Mouse (Mus musculus): ENCODE measurements around the gene Arhgef3.

Gene Arhgef3

DNA sequence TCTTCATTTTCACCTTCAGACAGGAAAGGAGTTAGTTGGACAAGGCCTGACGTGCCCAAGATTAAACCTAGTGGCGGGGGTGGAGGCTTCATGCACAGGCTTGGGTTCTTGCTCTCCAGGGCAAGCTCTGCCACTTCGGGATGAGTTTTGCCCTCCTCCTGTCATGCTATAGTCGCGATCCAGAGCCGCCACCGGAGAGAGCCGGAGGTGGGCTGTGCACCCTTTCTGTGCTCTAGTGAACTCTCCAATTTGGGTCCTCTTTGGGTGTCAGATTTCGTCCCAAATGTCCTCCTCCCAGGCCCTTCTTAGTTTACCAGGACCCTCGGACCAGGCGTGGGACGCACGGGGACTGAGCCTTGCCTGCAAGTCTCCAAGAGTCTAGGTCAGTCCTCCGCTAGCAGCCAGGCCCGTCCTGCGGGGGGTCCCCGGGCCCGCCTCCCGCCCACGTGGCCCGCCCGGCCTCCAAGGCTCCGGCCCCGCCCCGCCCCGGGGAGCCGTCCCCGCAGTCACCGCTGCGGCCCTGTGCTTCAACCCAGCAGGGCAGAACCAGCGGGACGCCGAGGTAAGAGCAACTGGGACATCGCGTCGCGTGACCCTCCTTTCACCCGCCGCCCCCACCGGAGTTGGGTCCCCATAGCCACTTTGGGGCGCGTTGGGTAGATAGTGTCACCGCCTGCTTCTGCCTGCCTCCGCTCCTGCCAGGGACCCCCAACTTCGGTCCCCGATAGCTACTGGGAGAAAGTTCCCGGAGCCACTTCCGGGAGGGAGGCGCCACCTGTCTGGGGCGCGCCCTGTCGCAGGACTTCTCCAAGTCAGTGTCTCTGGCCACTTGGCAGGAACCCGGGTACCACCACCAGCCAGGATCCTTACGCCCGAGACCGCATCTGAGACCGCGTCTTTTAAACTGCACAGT lies at the start of gene Arhgef3:
Gene Arhgef3 (plus strand): TSS at position 538 of the 913 bp plus-strand sequence.
- in situ Hi-C loops (cut with MboI): no loop called here

DNA sequence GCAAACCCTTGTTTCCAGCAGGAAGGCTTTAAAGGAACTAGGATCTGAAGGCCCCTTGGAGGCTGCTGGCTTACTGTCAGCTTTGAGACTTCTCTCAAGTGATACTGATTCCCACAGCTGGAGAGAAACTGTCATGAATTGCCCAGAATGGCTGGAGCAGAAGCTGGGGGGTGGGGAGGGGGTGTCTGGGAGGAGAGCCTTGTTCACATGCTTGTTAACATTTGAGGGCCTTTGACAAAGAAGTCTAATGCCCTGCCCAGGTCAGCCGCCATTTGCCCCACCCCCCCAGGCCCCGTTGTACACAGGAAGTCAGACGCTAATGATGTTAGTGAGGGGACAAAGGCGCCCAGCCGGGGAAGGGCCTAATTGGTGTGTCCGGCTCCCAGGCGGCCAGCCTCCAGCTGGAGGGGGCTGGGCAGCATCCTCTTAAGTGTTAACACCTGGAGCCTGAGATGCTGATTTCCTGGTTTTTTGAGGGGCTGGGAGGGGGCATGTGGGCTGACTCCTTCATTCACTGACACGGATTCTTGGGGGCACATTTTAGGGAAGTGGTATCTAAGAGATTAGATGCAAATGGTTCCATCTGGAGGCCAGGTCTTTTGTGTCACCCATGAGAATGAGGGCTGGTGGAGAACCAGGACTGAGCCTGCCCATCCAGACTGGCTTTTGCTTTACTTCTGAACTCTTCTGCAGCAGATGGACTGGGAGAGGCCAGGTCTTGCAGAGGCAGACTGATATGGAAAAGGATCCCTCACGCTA lies 48.3 kb upstream of the Arhgef3 start:
- in situ Hi-C loops (cut with MboI): no loop called here

DNA sequence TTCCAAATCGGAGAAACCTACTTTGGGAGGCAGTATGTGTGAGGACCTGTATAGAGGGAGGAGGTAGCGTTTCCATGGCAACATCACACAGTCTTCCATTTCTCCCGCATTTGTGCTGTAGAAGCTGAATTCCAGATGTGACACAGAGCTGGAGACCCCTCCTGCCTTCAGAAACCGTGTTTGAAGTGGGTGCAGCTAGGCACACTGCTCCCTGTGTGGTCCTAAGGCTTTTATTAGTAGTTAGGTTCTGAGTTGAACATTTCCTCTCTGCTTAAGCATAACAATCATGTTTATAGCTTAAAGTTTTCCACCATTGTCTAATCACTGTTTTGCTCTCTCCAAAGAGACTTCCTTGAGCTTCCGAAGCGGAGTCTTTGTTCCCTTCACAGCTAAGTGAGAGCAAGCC lies 46.8 kb upstream of the Arhgef3 start:
- in situ Hi-C loops (cut with MboI): no loop called here

DNA sequence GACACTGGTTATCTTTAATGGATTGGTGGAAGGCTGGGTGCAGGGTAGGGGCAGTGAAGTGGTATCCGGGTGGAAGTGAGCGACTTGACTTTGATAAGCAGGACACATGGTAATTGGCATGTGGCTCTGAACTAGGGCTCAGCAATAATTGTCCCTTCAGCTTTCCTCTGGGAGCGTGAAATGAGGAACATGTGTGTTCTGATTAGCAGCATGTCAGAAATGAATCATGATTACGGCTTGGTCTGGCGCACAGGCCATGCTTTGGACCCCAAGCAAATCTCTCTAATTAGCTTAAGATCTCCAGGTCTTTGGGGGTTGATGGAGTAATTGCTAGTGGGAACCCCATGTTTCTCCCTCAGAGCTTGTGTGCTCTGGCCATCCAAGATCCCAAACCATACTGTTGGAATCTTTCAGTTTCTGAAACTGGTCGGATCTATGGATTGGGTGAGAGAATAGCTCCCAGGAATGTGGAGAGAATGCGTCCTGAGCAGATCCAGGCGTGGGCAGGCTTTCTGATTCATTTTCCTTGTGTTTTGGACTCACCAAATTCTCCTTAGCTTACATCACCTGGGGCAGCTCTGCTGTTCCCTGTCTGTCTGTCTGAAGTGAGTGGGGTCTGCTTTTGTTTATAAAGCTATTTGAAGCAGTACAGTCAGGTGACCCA lies 45.1 kb upstream of the Arhgef3 start:
- in situ Hi-C loops (cut with MboI): no loop called here

DNA sequence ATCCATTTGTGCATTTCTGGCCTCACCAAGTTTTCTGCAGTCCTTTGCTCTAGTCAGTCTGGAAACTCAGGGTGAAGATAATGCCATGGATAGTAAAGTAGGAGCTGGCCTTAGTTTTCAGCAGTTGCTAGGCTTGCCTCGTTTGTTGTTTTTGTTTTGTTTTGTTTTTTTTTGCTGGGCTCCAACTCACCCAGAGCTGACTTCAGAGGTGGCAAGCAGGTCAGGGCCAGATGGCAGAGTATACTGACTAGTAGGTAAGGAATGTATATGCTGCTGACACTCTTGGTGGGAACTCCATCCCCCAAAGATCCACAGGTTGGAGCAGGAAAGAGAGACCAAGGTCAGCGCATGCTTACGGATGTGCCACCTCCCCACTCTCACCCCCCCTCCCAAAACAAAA lies 44.6 kb upstream of the Arhgef3 start:
- in situ Hi-C loops (cut with MboI): no loop called here

DNA sequence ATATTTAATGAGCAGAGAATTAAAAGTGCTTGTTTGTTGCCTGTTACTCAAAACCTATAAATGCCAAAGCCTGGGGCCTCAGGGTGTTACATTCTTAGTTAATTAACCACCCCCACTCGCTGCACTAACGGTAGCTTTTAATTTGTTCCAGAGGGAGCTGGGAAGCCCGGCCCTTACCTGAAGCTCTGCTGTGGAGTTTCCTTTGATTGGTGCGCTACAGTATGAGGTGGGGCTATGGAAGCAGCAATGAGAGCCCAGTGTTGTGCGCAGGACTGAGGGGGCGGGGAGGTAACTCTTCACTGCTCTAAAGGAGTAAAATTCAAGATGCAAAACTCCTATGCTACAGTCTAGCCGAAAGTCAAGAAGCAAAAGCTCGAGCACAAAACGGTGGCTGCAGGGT lies 43.9 kb upstream of the Arhgef3 start:
- in situ Hi-C loops (cut with MboI): no loop called here

DNA sequence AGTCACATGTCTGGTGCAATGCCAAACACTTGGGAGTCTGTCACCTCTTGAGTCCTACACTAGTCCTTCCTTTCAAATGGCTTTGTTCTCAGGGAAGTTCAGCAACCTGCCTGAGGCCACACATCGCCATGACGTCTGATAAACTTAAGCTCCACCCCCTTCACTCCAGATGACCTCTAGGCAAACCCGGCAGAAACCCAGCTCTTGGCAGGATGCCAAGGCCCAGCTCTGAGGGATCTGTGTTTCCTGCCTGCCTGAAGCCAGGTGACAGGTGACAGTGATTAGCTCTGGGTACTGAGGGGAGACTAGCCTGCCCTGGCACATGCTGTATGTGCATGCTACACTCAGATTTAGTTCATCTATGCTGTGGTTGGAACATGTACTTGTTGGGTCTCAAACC lies 42.7 kb upstream of the Arhgef3 start:
- in situ Hi-C loops (cut with MboI): no loop called here

DNA sequence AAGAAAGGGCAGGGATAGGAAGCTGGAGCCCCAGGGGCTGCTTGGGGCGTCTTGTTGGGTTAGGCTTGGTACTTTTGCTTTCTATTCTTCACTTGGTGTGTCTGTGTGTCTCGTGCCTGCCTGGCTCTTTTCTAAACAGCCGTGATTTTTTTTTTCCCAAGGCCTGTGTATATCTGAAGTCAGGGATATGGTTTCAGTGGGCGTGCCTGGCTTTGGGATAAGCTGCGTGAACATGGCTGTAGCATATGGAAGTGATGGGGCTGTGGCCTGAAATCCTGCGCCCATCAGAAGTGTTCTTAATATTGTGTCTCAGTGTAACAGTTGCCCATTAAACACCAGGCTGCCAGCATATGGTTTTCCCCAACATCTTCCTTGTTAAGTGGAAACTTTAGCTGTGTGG lies 39.6 kb upstream of the Arhgef3 start:
- in situ Hi-C loops (cut with MboI): no loop called here

DNA sequence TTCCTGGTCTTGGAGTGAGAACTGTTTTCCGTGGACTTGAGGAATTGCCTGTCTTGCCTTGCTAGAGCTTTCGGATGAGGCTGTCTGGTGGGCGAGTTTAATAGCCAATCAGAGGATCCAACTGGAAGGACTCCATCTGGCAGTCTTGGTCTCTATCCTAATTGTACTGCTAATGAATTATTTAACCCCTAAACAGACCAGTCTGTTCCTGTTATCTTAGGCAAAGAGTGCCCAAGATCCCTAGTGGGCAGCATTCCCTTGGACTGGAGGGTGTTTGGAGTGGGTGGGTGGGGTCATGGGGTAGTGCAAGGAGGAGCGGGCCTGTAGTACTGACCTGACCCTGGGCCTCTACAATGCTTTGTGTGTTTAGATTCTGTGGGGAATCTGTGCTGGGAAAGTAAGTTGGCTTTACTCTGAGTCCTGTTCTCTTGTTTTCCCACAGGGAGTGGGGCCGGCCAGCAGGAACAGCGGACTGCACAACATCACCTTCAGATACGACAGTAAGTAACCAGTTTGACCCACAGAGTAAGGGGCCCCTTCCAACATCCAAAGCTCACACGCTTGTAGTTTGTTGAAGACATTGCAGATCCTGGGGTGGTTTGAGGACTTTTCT lies 38.7 kb upstream of the Arhgef3 start:
- in situ Hi-C loops (cut with MboI): no loop called here

DNA sequence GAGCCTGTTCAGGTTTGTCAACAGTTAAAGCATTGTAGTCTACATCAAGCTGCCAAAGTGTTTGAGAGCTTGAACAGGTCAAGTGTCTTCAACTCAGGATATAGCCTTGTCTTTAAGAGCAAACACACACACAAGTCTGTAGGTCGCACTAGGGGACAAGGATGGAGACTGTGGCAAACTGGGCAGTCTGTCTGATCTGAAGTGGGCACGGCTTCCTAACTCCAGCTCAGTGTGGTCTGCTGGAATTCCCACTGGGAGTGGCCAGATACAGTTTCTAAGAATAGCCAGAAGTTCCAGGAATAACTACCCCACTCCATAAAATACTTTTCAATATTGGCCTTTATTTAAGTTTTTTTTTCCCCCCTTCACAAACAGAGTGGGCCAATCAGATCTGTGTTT lies 38.2 kb upstream of the Arhgef3 start:
- in situ Hi-C loops (cut with MboI): no loop called here

DNA sequence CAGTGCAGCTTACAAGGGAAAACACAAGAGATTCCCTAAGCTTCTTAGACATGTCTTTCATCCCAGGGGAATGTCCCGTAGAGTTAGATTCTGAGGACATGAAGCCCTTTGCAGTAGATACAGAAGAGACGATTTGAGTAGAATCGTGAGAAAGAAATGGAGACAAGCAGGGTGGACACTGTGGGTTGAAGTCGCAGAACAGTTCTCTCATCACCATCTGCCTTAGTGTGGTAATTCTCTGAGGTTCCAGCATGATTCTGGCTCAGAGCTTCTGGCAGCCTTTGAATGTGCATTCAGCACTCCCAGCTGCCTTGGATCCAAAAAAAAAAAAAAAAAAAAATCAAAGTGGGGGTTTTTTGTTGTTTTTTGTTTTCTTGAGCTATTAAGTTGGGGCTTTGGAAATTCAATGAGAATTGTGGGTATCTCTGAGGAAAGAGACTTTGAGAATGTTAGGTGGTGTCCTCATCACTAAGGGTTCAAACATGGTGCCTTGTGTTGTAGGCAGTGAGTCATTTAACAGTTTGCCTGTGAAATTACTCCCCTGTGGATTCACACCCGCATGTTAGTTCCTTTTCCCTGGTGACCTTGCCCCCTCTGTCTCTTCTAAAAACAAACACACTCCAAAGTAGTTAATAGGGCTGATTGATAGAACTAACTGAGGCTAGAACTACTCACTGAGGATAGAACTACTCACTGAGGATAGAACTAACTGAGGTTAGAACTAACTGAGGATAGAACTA lies 33.0 kb upstream of the Arhgef3 start:
- in situ Hi-C loops (cut with MboI): no loop called here

DNA sequence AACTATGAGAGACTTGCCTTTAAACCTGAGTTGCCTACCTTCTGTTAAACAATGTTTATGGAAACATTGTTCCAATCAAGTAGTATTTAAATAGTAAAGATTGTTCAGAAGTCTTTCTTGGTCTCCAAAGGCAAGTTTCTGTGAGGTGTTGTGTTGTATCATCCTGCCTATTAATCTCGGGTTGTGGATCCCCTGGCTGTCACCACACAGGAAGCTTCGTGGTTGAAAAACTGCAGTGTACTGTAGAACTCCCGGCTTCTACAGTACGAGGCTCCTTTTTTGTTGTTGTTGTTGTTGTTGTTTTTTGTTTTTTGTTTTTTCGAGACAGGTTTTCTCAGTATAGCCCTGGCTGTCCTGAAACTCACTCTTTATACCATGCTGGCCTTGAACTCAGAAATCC lies 29.2 kb upstream of the Arhgef3 start:
- in situ Hi-C loops (cut with MboI): no loop called here

DNA sequence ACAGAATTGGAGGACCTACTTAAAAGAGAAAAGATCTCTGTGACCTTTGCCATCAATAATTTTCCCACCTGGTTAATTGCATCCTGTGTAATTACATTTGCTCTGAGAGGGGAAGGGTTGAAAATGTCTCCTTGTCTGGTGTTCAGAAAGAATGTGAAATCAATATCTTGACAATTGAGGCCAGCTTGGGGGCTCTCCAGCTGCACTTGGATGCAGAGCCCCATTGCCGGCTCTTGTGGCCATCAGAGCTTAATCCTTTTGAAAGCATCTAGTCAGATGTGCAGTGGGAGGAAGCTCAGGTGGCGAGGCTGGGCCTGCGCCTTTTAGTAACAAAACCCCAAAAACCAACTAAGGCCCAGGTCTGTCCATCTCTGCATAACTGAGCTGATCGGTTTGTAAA lies 28.7 kb upstream of the Arhgef3 start:
- in situ Hi-C loops (cut with MboI): no loop called here

DNA sequence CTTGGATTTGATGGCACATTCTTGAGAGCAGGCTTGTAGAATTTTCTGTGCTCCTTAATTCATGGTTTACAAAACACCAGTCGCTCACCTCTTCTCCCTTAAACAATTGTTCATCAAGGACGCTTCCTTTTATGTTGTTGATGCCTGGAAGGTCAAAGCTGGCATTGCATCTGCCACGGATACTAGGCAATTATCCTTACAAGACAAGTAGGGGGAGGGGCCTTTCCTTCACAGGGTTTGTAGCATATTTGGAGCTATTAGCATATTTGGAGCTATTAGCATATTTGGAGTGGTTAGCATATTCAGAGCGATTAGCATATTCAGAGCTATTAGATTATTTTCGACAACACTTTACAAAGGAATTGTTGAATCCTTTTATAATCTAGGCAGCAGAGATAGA lies 20.5 kb upstream of the Arhgef3 start:
- in situ Hi-C loops (cut with MboI): no loop called here

DNA sequence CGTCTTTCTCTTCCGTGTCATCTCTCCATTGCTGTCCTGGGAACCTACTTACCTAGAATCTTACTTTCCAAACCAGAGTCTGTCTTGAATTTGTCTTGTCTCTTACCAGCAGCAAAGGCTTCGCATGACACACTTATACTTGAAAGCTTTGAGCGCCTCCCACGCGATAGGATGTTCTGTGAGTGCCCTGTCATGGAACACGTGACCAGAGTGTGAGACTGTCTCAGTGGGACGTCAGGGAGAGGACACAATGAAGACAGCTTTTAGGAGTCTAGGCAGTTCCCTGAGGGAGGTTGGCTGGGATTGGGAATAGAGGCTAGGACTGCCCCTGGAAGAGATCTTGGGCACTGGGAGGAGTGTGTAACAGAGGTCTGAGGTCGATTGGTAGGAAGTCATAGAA lies 18.6 kb upstream of the Arhgef3 start:
- in situ Hi-C loops (cut with MboI): no loop called here

DNA sequence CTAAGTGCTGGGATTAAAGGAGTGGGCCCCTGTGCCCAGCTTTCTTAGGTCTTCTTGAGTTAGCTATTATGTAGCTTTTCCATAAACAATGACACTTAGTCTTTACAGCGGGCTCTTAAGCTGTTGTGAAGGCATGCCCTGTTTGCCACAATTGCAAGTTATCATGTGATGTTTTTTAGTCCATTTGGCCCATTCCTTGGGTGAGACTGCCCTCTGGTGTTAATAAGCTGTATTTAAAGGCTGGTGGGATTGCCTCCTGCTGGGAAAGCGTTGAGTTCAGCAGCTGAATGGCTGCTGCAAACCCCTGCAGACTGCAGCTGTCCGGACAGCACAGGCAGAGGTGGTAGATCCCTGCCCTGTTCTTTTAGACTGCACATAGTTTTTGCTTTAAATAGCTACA lies 17.9 kb upstream of the Arhgef3 start:
- in situ Hi-C loops (cut with MboI): no loop called here

DNA sequence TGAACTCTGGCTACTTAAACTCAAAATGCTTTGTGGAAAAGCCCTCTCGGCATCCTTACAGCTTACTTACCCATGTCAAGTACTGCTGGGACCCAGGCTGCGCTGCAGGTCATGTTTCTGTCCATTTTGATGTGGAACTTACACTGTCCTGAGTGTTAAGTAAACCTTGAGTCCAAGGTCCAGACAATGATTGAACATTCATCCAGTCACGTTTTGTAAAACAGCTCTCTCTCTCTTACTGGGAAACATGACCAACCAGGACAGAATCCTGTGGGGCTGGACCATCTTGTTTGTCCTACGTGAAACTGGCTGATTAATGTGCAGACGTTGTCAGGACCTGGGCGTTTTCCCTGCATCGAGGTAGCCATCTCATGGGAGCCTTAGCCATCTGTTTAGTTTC lies 13.0 kb upstream of the Arhgef3 start:
- in situ Hi-C loops (cut with MboI): no loop called here

DNA sequence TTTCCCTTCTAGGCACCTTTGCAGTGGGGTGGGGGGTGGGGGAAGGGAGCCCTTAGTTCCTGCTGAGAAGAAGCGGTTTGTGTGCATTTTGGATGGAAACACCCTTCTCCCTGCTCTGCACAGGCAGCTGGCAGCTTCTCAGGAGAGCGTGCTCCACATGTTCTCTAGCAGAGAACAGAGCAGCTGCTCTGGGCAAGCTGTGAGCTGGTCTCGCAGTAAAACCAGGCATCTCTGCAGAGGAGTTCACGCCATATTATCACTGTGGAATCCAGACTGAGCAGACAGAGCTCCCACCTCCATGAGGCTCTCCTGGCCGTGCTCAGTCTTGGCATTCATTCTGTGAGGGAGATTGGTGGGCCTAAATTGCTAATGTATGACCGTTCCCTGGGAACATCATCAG lies 12.0 kb upstream of the Arhgef3 start:
- in situ Hi-C loops (cut with MboI): no loop called here

DNA sequence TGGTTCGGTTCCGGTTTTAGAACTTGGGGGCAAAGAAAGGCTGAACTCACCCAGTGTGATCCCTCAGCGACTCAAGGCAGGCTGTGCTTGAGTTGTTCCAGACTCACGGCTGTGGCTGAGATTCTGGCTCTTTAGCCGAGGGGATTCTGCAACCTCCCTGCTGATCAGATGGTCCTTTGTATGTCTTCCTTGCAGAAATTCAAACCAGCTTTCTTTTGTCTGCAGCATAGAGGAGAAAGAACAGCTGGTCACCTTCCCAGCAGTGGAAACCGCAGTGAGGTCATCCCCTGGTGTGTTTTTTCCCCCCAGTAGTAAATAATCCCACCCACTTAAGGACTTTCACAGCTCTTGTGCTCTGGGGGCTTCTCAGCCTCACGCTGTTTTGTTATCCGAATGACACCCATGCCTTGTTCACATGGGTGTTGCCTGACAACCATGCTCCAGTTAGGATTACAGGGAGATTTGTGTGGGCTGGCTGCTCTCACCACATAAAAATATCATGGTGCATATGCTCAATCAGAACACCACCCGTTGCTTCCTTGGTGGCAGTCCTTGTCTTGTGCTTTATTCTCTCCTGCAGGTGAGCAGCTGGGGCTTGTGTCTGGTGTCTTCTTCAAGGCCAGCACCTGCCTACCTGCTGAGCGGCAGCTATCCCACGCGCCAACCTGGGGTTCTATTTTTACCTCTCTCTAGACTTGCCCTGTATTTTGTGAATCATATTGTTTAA lies 8.8 kb upstream of the Arhgef3 start:
- in situ Hi-C loops (cut with MboI): no loop called here

DNA sequence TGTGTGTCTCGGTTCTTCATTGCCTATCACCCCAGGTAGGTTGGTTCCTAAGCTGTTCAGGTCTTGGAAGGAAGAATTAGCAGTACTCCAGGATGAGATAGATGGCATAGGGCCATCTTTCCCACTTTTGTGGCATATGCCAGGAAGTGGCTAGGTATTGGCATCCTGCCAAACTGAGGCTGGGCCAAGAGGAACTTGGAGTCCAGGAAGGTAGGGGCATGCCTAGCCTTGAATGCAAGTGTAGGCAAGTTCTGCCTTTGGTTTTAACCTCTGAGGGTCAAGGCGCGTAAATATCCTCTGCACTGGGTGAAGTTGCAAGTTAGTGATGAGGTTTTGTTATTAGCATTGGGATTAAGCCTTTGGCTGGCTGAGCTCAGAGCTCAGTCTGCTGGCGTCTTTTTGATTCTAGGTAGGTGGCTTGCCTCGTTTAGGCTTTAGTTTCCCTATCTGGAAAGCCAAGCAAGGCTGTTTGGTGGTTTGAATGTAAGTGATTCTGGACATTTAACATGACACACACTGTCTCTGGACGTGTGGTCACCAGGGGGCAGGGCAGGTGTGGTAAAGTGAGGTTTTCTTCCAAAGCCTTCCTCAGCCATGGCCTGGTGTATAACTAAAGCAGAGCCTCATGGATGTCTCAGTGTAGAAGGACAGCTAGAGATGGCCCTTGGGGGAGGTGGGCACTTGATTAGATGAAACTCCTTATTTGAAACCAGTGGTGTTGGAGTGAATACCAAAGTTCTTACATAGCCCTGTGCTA lies 5.8 kb upstream of the Arhgef3 start:
- in situ Hi-C loops (cut with MboI): no loop called here

All from mature B cell (primary cell).